In genomic region chr12:69545456-69546178, GRCm38 (mm10) we compare ENCODE assay signal across 20 mouse cellular contexts. TPM values are rescaled to one million over a fixed set of nuclear protein-coding genes. Genes with fewer than 3 reads are reported as not detected.
DNase-seq lines count a peak whose midpoint lies in the region; TF ChIP-seq lines count a peak whose summit lies in the region.
"Had no signal": no experiment of that assay in that cellular context is flagged by ENCODE, and none has a peak within 500 bp of the region (broad histone marks: within the 10 kb centered on the region; RNA-seq: fewer than 3 reads in every experiment).

No protein-coding gene starts in this region.

- H3K27me3 ChIP-seq in heart, embryonic 10.5 days (ENCODE audit: insufficient read depth, poor library complexity, severe bottlenecking): no peaks in the 10 kb centered on the region
- H3K27me3 ChIP-seq in spleen, adult 2 months (ENCODE audit: control insufficient read depth, insufficient read depth, low read length): no peaks in the 10 kb centered on the region
- H3K27me3 ChIP-seq in small intestine, adult 2 months (ENCODE audit: control insufficient read depth, insufficient read depth, low read length): no peaks in the 10 kb centered on the region
- H3K27me3 ChIP-seq: embryonic facial prominence, embryonic 12.5 days; forebrain, embryonic 15.5 days; heart, embryonic 13.5 days; hindbrain, embryonic 13.5 days had no signal

- TF ChIP-seq POLR2A in spleen, adult 2 months (IDR thresholded peaks at IDR 0.05; ENCODE audit: low read depth, low read length): no peak
- TF ChIP-seq POLR2A in small intestine, adult 2 months (IDR thresholded peaks at IDR 0.05; ENCODE audit: low read depth, low read length): no peak

- no peak for TF ChIP-seq CTCF in spleen, adult 2 months (IDR thresholded peaks at IDR 0.05; ENCODE audit: extremely low read depth, insufficient read depth, insufficient read length, insufficient replicate concordance)
- no peak for TF ChIP-seq CTCF in small intestine, adult 2 months (IDR thresholded peaks at IDR 0.05; ENCODE audit: extremely low read depth, insufficient read length, insufficient replicate concordance, low read depth, low read length)

- H3K27ac ChIP-seq in heart, embryonic 10.5 days: 0 out of 2 replicates have a peak overlapping the region, but pooled peaks have one; percentile 42
- H3K27ac ChIP-seq in spleen, adult 2 months (ENCODE audit: insufficient read depth, low read length): peak overlapping the region; percentile 59
- peak overlapping the region; percentile 85 for H3K27ac ChIP-seq in small intestine, adult 2 months (ENCODE audit: insufficient read depth, low read depth, low read length)
- H3K27ac ChIP-seq: embryonic facial prominence, embryonic 12.5 days; forebrain, embryonic 15.5 days; heart, adult 2 months; heart, embryonic 13.5 days; hindbrain, embryonic 13.5 days; hindbrain, postnatal 0 days had no signal

- 73% methylated on average over 13 of the region's 13 CpGs for WGBS in heart, embryonic 10.5 days
- 63% methylated on average over 13 of the region's 13 CpGs for WGBS in spleen, adult 2 months
- 66% methylated on average over 13 of the region's 13 CpGs for WGBS in small intestine, adult 2 months

- H3K4me1 ChIP-seq in heart, embryonic 10.5 days: no peaks in the 10 kb centered on the region
- peaks cover 15% of the 10 kb centered on the region; the same call in 1 of the 2 replicates for H3K4me1 ChIP-seq in spleen, adult 2 months (ENCODE audit: control insufficient read depth, insufficient read depth, insufficient read length)
- peaks cover 2% of the 10 kb centered on the region; the same call in 1 of the 2 replicates for H3K4me1 ChIP-seq in small intestine, adult 2 months (ENCODE audit: control insufficient read depth, insufficient read depth, insufficient read length, low read length)
- H3K4me1 ChIP-seq: embryonic facial prominence, embryonic 12.5 days; forebrain, embryonic 15.5 days had no signal

- no peak for DNase-seq in heart, embryonic 10.5 days (ENCODE audit: low spot score)
- no peak for DNase-seq in heart, adult 8-10 months (ENCODE audit: low spot score)
- DNase-seq in spleen, adult 2 months (ENCODE audit: low read depth in 1 of 2, low spot score in 2 of 2): no peak
- DNase-seq in spleen, adult 18-20 months: no peak
- DNase-seq in A20 (ENCODE audit: low read depth, low spot score): peak; percentile 83
- DNase-seq in cerebellum, adult 11-12 months: no peak
- DNase-seq: adrenal gland, adult 2 months; adrenal gland, postnatal 25 days; cerebellum, adult 11 months; cerebellum, adult 9-10 months; cerebellum, postnatal 25 days; gastrocnemius, postnatal 36 days; heart, adult 2 months; heart, postnatal 36 days had no signal

- no peaks in the 10 kb centered on the region for H3K9me3 ChIP-seq in heart, embryonic 10.5 days
- H3K9me3 ChIP-seq: embryonic facial prominence, embryonic 12.5 days; forebrain, embryonic 15.5 days; heart, embryonic 13.5 days; hindbrain, embryonic 13.5 days had no signal

- no peaks in the 10 kb centered on the region for H3K36me3 ChIP-seq in heart, embryonic 10.5 days
- H3K36me3 ChIP-seq in spleen, adult 2 months (ENCODE audit: control insufficient read depth, insufficient read depth, low read length): no peaks in the 10 kb centered on the region
- H3K36me3 ChIP-seq in small intestine, adult 2 months (ENCODE audit: control insufficient read depth, insufficient read depth, low read length): no peaks in the 10 kb centered on the region
- H3K36me3 ChIP-seq: embryonic facial prominence, embryonic 12.5 days; forebrain, embryonic 15.5 days; heart, embryonic 13.5 days; hindbrain, embryonic 13.5 days had no signal

- no peak overlapping the region for H3K4me3 ChIP-seq in heart, embryonic 10.5 days
- H3K4me3 ChIP-seq in spleen, adult 2 months (ENCODE audit: extremely low read depth, insufficient read depth, insufficient read length): no peak overlapping the region
- no peak overlapping the region for H3K4me3 ChIP-seq in small intestine, adult 2 months (ENCODE audit: low read depth, low read length)
- H3K4me3 ChIP-seq: embryonic facial prominence, embryonic 12.5 days; forebrain, embryonic 15.5 days; heart, adult 2 months; heart, embryonic 13.5 days; hindbrain, embryonic 13.5 days had no signal

RNA-seq across cellular contexts. Expression of gene Vcpkmt, which starts 37.2 kb away (rescaled TPM):
- polyA plus RNA-seq in heart, embryonic 10.5 days (2016; fragmentation: Nextera tagmentation; extraction: Ambion mirVana): 33.0 and 35.7 TPM in 2 replicates
- 1 to 10 TPM; 2.7 to 3.7 (median 3.3) TPM for total RNA-seq in heart, adult 8-10 months (2022)
- polyA plus RNA-seq in spleen, adult 2 months (2012; rRNA removed): 5.9 and 10.3 TPM in 2 replicates
- 4.4 and 7.6 TPM in 2 replicates for polyA plus RNA-seq in small intestine, adult 2 months (2012; rRNA removed)
